Mouse (Mus musculus) ES-Bruce4 (cell line): Measurements from ENCODE around the gene Wwc2.

Experiments
- CTCF ChIP-seq: IDR thresholded peaks from one replicate; pipeline ENCODE4 v1.8.1; 2011; ENCODE audit warnings: low read depth, low read length
- POLR2A ChIP-seq: IDR thresholded peaks from one replicate; pipeline ENCODE4 v1.8.1; 2011; ENCODE audit warnings: low read length; ENCODE audit not compliant: insufficient read depth

GRCm38 (mm10) chr8:47791986-47792385, 198.7 kb downstream of the Wwc2 start:
- no peak for TF ChIP-seq CTCF
- TF ChIP-seq POLR2A = no peak
